Mouse (Mus musculus): ENCODE data around the gene Cbfa2t3.

GRCm38 (mm10) chr8:122611295-122612133 is 87.4 kb downstream of the Cbfa2t3 start, which contains the start of the genes Galns and Trappc2l:
- TF ChIP-seq CTCF (IDR thresholded peaks at IDR 0.05) (peak; percentile 66), EP300 (IDR thresholded peaks at IDR 0.05) (no peak)

Data from lung, postnatal 0 days (tissue).